Mouse (Mus musculus): ENCODE results near the gene Imp3. TPM values are rescaled to one million over a fixed set of nuclear protein-coding genes. Genes with fewer than 3 reads are reported as not detected.

The Imp3 gene
- total and polyA plus RNA-seq, 3 experiments = 154 to 160 TPM; not detected in 1

- TF ChIP-seq MEF2A (IDR thresholded peaks at IDR 0.05; ENCODE audit: extremely low read depth, insufficient replicate concordance, low read depth, low read length, poor library complexity, severe bottlenecking) = no peak
- TF ChIP-seq SMC3 (IDR thresholded peaks at IDR 0.05; ENCODE audit: low read depth, low read length) = peak; percentile 92
- TF ChIP-seq USF2 (IDR thresholded peaks at IDR 0.05; ENCODE audit: borderline replicate concordance in 1 of 2, insufficient read depth in 1 of 2, low read depth in 1 of 2, low read length in 2 of 2) = no peak
- TF ChIP-seq MYC (IDR thresholded peaks at IDR 0.05; ENCODE audit: low read depth, low read length) = 0 out of 2 replicates have a peak, but pooled peaks have one; percentile 50
- TF ChIP-seq NRF1 (IDR thresholded peaks at IDR 0.05; ENCODE audit: insufficient read depth, low read depth, low read length, poor library complexity, severe bottlenecking) = no peak
- no peak for TF ChIP-seq TBP (IDR thresholded peaks at IDR 0.05; ENCODE audit: low read depth, low read length)
- no peak for TF ChIP-seq KAT2A (conservative IDR thresholded peaks at IDR 0.05; ENCODE audit: low read depth, low read length)
- no peak for TF ChIP-seq ZKSCAN1 (IDR thresholded peaks at IDR 0.05; ENCODE audit: low read depth, low read length)
- 0 out of 2 replicates have a peak, but pooled peaks have one; percentile 27 for TF ChIP-seq ZNF384 (IDR thresholded peaks at IDR 0.05; ENCODE audit: low read depth, low read length)
- no peak for TF ChIP-seq MAX (IDR thresholded peaks at IDR 0.05; ENCODE audit: low read length)
- TF ChIP-seq UBTF (IDR thresholded peaks at IDR 0.05; ENCODE audit: borderline replicate concordance, insufficient read depth, low read depth, low read length) = no peak
- no peak for TF ChIP-seq NELFE (IDR thresholded peaks at IDR 0.05; ENCODE audit: low read depth, low read length)
- no peak for TF ChIP-seq ETS1 (IDR thresholded peaks at IDR 0.05; ENCODE audit: low read depth, low read length)
- peak; percentile 50; the same call in 1 of the 2 replicates for TF ChIP-seq SIN3A (IDR thresholded peaks at IDR 0.05; ENCODE audit: low read length)
- no peak for TF ChIP-seq POLR2A (IDR thresholded peaks at IDR 0.05; ENCODE audit: control insufficient read depth in 1 of 2, insufficient read depth in 1 of 2, low read depth in 1 of 2, low read length in 2 of 2, poor library complexity in 1 of 2)
- TF ChIP-seq POLR2AphosphoS2 (IDR thresholded peaks at IDR 0.05; ENCODE audit: low read length) = no peak
- TF ChIP-seq RCOR1 (IDR thresholded peaks at IDR 0.05; ENCODE audit: low read depth, low read length) = no peak
These were observed 45.7 kb upstream of the Imp3 start (continued) for GRCm38 (mm10) chr9:56891517-56892011.

GRCm38 (mm10) chr9:56892111-56892510, 45.2 kb upstream of the Imp3 start:
- TF ChIP-seq CHD1 (IDR thresholded peaks at IDR 0.05; ENCODE audit: low read depth, low read length) (no peak), MXI1 (IDR thresholded peaks at IDR 0.05; ENCODE audit: low read depth, low read length) (no peak), ZKSCAN1 (IDR thresholded peaks at IDR 0.05; ENCODE audit: low read depth, low read length) (no peak), USF2 (IDR thresholded peaks at IDR 0.05; ENCODE audit: borderline replicate concordance in 1 of 2, insufficient read depth in 1 of 2, low read depth in 1 of 2, low read length in 2 of 2) (no peak), POLR2AphosphoS2 (IDR thresholded peaks at IDR 0.05; ENCODE audit: low read length) (no peak), MAX (IDR thresholded peaks at IDR 0.05; ENCODE audit: low read length) (no peak), UBTF (IDR thresholded peaks at IDR 0.05; ENCODE audit: borderline replicate concordance, insufficient read depth, low read depth, low read length) (no peak), EP300 (IDR thresholded peaks at IDR 0.05; ENCODE audit: low read depth in 1 of 2, low read length in 2 of 2) (no peak)
- no peak overlapping the region for H3K27ac ChIP-seq (ENCODE audit: control insufficient read depth, low read depth, low read length)
- H3K79me2 ChIP-seq (ENCODE audit: control insufficient read depth, insufficient read depth, low read length, poor library complexity) = no peaks in the 10 kb centered on the region
- no peaks in the 10 kb centered on the region for H3K36me3 ChIP-seq (ENCODE audit: control insufficient read depth in 1 of 2, insufficient read depth in 2 of 2, low read length in 2 of 2)
- H3K27me3 ChIP-seq (ENCODE audit: control insufficient read depth in 1 of 2, insufficient read depth in 2 of 2, low read length in 2 of 2) = no peaks in the 10 kb centered on the region
- H3K9ac ChIP-seq (ENCODE audit: control insufficient read depth, low read depth, low read length, poor library complexity, severe bottlenecking) = no peak overlapping the region
- H3K9me3 ChIP-seq (replicated peaks; ENCODE audit: insufficient read depth, low read length) = no peaks in the 10 kb centered on the region
- no peaks in the 10 kb centered on the region for H3K4me1 ChIP-seq (ENCODE audit: control insufficient read depth in 1 of 2, insufficient read depth in 2 of 2, low read length in 2 of 2)
- DNase-seq (ENCODE audit: low read depth, low spot score) = no peak
- no peak overlapping the region for H3K4me3 ChIP-seq (ENCODE audit: control insufficient read depth in 1 of 2, insufficient read depth in 1 of 2, low read depth in 2 of 2, low read length in 2 of 2)
